Mouse (Mus musculus): ENCODE measurements around the gene Cpd.

Cpd gene

GRCm38 (mm10) chr11:76846878-76847222, at the start of gene Cpd:
TSS of gene Cpd (minus strand) at chr11:76847018.
- DNase-seq (ENCODE audit: low read depth, low spot score), result peak; percentile 97

GRCm38 (mm10) chr11:76896360-76896759, 49.5 kb upstream of the Cpd start:
- no peak for DNase-seq (ENCODE audit: low read depth, low spot score)

- peak; percentile 62 for DNase-seq (ENCODE audit: low read depth, low spot score)
Measured at GRCm38 (mm10) chr11:76894240-76894639, 47.4 kb upstream of the Cpd start.

GRCm38 (mm10) chr11:76893570-76893969, 46.8 kb upstream of the Cpd start:
- no peak for DNase-seq (ENCODE audit: low read depth, low spot score)

GRCm38 (mm10) chr11:76892972-76893371, 46.2 kb upstream of the Cpd start:
- no peak for DNase-seq (ENCODE audit: low read depth, low spot score)

GRCm38 (mm10) chr11:76891738-76892349, 45.0 kb upstream of the Cpd start:
- no peak for DNase-seq (ENCODE audit: low read depth, low spot score)

GRCm38 (mm10) chr11:76891171-76891570, 44.4 kb upstream of the Cpd start:
- DNase-seq (ENCODE audit: low read depth, low spot score), result no peak

- no peak for DNase-seq (ENCODE audit: low read depth, low spot score)
Measured at GRCm38 (mm10) chr11:76889339-76890164, 42.7 kb upstream of the Cpd start.

- DNase-seq (ENCODE audit: low read depth, low spot score), result no peak
Measured at GRCm38 (mm10) chr11:76884451-76884850, 37.6 kb upstream of the Cpd start.

GRCm38 (mm10) chr11:76879816-76880215, 33.0 kb upstream of the Cpd start:
- no peak for DNase-seq (ENCODE audit: low read depth, low spot score)

- no peak for DNase-seq (ENCODE audit: low read depth, low spot score)
Measured at GRCm38 (mm10) chr11:76874766-76875165, 27.9 kb upstream of the Cpd start.

- DNase-seq (ENCODE audit: low read depth, low spot score), result no peak
Measured at GRCm38 (mm10) chr11:76873865-76874264, 27.0 kb upstream of the Cpd start.

- DNase-seq (ENCODE audit: low read depth, low spot score), result no peak
Measured at GRCm38 (mm10) chr11:76872556-76873234, 25.9 kb upstream of the Cpd start.

- DNase-seq (ENCODE audit: low read depth, low spot score), result no peak
Measured at GRCm38 (mm10) chr11:76861185-76861584, 14.4 kb upstream of the Cpd start.

- no peak for DNase-seq (ENCODE audit: low read depth, low spot score)
Measured at GRCm38 (mm10) chr11:76859261-76859660, 12.4 kb upstream of the Cpd start.

- no peak for DNase-seq (ENCODE audit: low read depth, low spot score)
Measured at GRCm38 (mm10) chr11:76858781-76859180, 12.0 kb upstream of the Cpd start.

- DNase-seq (ENCODE audit: low read depth, low spot score), result no peak
Measured at GRCm38 (mm10) chr11:76857111-76857510, 10.3 kb upstream of the Cpd start.

- no peak for DNase-seq (ENCODE audit: low read depth, low spot score)
Measured at GRCm38 (mm10) chr11:76856601-76857000, 9.8 kb upstream of the Cpd start.

GRCm38 (mm10) chr11:76854475-76855341, 7.9 kb upstream of the Cpd start:
- DNase-seq (ENCODE audit: low read depth, low spot score), result no peak

GRCm38 (mm10) chr11:76851512-76851911, 4.7 kb upstream of the Cpd start:
- peak; percentile 38 for DNase-seq (ENCODE audit: low read depth, low spot score)

GRCm38 (mm10) chr11:76849596-76849995, 2.8 kb upstream of the Cpd start:
- DNase-seq (ENCODE audit: low read depth, low spot score), result no peak

- no peak for DNase-seq (ENCODE audit: low read depth, low spot score)
Measured at GRCm38 (mm10) chr11:76848081-76848480, 1.3 kb upstream of the Cpd start.
